Mouse (Mus musculus): ENCODE measurements around the gene Pik3ip1. TPM values are rescaled to one million over a fixed set of nuclear protein-coding genes. Genes with fewer than 3 reads are reported as not detected.

The Pik3ip1 gene
- total RNA-seq, 2 experiments from 2014 or later: 49.4 to 66.2 TPM

DNA sequence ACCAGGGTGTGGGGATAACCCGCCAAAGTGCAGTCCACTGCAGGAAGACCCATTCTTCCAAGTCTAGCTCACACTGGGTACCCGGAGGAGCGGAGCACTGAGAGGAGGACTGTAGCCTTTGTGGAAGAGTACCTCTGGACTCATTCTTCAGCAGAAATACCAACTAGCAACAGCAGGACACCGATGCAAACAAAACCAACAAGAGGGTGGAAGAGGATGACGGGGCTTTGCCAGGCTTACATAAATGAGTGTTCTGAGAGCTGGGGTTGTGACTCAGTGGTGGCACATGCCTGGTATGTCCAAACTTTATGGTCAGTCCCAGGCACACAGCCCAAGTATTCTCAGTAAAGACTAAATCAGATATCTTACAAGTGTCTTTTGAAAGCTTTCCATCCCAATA is 29.1 kb upstream of the Pik3ip1 start:
- DNase-seq: no peak
- intact Hi-C loops (cut with DNase I): no loop called here

DNA sequence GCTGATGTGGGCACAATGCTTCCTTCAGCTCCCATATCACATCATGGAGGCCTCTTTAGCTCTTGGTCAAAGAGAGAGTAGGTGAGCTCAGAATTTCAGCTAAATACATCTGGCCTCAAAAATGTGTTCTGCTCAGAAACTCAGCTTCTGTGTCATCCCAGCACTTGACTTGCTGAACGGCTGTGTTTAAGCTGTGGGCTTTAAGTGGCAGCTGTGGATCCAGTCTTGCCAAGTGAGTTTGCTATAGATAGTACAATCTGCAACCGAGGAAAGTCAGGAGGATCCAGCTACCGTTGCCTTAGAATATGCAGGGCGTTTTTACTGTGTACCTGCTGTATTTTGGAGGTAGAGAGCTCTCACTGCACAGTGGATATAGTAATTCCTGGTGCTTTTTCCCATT is 27.8 kb upstream of the Pik3ip1 start:
- intact Hi-C loops (cut with DNase I): no loop called here
- no peak for DNase-seq

DNA sequence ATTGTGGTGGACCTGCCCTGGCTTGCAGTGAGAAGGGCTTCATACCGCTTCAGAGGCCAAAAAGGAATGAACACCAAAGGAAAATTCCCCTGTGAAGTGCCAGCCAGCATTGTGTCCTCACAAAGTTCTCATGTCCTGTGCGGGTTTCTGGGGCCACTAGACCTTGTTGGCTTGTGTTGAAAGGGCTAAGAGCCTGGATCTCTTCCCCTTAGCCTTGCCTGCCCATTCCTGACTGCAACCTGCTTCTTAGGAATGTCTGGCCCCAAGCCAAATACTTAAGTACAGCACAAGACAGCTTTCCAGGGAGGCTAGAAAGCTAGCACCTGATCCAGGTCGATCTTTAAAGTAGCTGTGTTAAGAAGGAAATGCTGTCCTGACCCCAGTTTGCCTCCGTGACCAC is 27.4 kb upstream of the Pik3ip1 start:
- no peak for DNase-seq

DNA sequence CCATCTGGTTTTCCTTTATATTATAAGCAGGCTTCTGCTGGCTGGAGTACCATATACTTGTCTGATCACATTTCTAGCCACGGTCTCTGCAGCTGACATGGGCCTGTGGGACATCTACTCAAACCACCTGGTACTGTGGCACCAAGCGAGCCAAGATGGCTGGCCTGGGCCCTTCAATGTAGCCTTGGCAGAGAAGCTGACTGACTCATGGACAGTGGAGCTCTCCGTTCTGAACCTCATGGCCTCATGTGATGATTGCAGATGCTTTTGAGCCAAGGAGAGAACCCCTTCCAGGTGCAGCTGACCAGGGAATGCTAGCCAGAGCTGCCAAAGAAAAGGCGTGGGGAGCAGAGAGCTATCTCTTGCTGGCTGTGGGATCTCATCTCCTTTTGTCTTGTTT is 24.4 kb upstream of the Pik3ip1 start:
- no peak for DNase-seq

More for the DNA sequence above, 27.4 kb upstream of the Pik3ip1 start:
- intact Hi-C loops (cut with DNase I): no loop called here

DNA sequence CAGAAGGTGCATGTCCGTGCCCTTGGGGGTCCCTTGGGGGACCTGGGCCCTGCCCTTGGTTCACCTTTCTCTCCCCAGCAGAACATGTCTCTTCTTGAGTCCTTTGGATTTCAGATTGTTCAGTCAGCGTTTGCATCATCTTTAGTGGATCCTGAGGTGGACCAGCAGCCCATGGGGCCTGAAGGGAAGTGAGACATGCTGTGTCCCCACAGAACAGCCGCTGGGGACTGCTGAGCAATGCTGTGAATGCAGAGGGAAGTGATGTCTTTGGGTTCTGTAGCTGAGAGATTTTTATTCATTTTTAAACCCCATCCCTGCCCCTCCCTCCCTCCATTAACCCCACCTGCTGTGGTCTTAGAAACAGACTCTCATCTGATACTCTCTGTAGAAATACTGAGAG is 22.3 kb upstream of the Pik3ip1 start:
- intact Hi-C loops (cut with DNase I): no loop called here

More for the DNA sequence above, 24.4 kb upstream of the Pik3ip1 start:
- intact Hi-C loops (cut with DNase I): no loop called here

DNA sequence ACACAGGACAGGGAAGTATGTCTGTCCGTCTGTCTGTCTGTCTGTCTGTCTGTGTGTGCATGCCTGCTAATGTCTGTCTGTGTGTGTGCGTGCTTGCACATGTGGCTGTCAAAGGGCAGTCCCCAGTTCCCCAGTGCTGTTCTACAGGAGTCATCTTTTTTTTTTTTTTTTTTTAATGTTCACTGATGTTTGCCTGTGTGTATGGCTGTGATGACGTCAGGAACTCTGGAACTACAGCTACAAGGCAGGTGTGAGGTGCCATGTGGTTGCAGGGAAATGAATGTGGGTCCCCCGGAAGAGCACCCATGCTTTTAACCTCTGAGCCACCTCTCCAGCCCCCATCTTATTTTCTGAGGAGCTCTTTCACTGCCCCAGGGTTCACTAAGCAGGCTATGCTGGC is 20.3 kb upstream of the Pik3ip1 start:
- intact Hi-C loops (cut with DNase I): no loop called here

More for the DNA sequence above, 22.3 kb upstream of the Pik3ip1 start:
- no peak for DNase-seq

DNA sequence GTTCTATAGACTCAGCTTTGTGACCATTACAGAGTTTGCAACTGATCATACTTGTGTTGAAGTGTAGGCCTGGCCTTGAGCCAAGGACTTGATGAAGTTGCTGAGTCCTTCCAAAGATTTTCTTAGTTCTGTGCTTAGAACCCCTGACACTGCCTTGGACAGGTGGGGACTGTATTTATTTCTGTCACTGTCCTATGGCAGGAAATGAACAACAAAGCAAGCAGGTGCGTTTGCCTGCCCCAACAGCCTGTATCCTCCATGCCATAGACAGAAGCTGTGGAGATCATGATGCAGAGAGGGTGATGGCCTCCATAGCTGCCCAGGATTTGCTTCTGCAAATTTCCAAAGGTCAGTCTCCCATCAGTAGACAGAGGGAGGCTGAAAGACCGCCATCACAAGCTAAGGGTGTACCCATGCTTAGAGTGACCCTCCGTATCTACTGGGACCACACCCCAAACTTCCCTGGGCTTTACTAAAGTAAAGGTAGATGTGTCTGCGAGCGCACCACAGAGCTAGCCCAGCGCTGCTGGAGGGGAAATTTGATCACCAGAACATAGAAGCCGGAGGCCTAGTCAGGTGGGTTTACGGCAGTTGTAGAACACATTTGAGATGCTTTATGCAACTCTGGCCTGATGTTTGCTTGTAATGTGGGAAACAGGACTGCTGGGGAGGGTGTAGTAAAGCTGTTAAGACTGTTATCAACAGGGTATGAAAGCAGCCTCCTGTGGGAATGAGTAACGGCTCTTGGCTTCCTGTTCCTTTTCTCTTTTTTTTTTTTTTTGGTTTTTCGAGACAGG is 19.2 kb upstream of the Pik3ip1 start:
- intact Hi-C loops (cut with DNase I): no loop called here
- DNase-seq: no peak

More for the DNA sequence above, 20.3 kb upstream of the Pik3ip1 start:
- DNase-seq: no peak

DNA sequence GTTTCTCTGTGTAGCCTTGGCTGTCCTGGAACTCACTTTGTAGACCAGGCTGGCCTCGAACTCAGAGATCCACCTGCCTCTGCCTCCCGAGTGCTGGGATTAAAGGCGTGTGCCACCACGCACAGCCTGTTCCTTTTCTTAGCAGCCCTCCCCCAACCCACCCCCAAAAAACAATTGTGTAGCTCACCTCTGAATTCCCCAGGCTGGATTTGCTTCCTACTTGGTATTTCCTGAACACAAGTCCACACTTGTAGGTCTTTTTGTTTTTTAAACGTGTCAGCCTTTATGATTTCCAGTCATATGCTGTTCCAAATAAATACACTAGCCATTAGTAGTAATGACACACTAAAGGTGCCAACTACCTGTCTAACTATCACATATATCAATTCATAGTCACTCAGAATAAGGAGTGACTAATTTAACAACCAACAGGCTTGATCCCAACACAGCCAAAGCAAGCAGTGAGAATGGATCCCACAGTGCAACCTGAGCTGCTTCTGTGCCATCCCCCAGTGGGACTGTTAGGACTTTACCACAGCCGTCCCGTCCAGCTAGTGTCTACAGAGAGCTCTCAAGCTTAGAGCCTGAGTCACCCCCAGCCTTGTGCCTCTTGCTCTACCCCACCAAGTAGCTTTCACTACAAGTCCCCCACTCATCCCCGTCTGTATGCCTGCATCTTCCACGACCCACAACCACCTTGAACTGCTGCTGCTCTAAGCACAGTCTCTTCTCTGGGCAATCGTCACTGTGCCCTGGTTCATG is 18.4 kb upstream of the Pik3ip1 start:
- intact Hi-C loops (cut with DNase I): no loop called here
- DNase-seq: no peak

DNA sequence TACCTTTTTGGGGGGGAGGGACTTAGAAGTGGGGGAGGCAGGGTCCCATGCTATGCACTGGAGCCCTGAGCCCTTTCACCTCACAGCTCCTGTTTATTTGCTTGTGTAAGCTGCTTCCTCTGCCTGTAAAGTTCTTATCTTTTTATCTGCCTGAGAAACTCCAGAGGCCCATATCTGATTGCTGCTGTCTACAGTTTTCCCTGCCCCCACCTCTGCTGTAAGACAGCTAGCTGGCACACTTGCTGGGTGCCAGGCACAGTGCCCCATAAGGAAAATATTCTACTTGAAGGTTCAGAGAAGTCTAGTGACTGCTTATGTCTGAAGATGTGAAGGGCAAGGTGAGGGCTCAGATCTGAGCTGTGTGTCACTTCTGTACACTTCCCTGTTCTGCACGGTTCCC is 16.9 kb upstream of the Pik3ip1 start:
- DNase-seq: no peak

DNA sequence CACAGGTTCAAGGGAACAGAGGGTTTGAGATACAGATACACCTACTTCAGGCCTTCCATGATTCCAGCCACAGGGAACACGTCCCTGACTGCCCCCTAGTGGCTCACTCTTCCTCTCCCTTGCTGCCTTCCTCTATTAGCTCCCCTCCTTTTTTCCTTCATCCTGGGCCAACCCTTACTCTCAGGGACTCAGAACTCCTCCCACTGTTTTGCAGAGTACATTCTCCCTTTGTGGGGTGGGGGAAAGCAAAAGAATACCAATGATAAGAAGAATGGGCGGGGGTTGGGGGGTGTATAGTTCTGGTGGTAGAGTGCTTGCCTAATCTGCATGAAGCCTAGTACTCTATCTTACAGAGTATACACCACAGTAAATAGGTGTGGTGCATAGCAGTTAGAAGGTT is 16.1 kb upstream of the Pik3ip1 start:
- intact Hi-C loops (cut with DNase I): no loop called here
- peak; percentile 51 to 61 for DNase-seq

More for the DNA sequence above, 16.9 kb upstream of the Pik3ip1 start:
- intact Hi-C loops (cut with DNase I): no loop called here

DNA sequence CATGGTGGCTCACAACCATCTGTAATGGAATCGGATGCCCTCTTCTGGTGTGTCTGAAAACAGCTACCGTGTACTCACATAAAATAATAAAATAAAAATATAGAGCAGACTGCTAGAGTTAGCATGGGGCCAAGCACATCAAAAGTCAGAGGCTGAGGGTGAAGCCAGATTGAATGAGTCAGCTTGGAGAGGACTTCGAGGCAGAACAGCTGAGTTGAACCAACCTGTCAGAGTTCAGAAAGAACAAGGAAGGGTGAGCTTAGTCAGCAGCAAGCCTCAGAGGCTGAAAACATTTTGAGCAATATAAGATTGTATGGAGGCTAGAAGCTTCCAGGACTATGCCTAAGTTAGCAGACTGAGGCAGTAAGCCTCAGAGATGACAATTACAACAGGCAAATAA is 11.9 kb upstream of the Pik3ip1 start:
- intact Hi-C loops (cut with DNase I): no loop called here
- no peak for DNase-seq

DNA sequence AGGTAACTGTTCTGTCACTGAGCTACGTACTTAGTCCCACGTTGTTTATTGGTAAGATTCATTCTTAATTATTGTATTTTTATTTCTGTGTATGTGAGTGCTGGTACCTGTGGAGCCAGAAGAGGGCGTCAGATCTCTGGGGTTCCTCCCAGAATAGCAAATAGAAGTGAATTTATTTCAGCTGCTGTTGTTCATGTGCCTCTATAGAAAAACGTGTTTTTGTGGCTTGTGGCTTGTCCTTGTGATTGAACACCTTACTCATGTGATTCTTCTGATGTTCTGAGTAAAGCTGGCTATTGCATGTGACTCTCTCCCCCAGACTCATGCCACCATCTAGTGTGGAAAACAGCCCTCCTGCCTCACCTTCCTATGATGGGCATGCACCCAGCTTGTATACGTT is 1.9 kb upstream of the Pik3ip1 start:
- intact Hi-C loops (cut with DNase I): loop anchor here (2.0 kb wide), 1 partner anchor 37 kb away; no protein-coding TSS in a partner anchor
- DNase-seq: no peak

DNA sequence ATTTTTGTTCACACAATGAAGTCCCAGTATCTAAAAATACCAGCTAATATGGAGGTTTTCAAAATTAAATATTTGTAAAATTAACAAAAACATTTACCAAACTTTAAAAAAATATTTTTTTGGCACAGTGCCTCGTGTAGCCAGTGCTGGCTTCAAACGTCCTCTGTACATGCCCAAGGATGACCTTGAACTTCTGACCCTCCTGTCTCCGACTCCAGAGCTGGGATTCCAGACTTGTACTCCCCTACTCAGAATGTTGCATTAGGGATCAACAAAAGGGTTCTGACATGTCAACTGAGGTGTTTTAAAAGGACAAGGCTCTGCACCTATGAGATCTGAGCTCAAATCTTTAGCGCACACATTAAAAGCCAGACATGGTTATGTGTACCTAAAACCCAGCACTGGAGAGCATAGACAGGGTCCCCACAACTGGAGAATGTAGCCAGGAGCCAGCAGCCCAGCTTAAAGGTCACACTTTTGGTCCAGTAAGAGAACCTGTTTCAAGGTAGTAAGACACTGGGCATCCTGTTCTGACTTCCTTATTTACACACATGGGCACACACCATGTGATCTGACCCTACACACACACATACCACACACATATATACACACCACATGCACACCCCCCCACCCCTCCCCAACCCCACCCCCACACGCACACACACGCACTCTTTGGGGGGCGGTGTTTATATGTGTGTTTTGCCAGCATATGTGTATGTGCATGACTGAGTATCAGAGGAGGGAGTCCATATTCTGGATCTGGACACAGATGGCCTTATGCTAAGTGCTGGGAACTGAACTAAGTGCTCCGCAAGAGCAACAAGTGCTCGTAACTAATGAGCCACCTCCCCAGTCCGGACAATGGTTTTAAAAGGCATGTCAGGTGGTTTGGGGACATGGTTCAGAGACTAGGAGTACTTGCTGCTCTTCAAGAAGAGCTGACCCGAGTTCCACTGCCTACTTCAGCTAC is 1.1 kb upstream of the Pik3ip1 start:
- DNase-seq: no peak
- intact Hi-C loops (cut with DNase I): loop anchor here (2.0 kb wide), 1 partner anchor 38 kb away; no protein-coding TSS in a partner anchor

DNA sequence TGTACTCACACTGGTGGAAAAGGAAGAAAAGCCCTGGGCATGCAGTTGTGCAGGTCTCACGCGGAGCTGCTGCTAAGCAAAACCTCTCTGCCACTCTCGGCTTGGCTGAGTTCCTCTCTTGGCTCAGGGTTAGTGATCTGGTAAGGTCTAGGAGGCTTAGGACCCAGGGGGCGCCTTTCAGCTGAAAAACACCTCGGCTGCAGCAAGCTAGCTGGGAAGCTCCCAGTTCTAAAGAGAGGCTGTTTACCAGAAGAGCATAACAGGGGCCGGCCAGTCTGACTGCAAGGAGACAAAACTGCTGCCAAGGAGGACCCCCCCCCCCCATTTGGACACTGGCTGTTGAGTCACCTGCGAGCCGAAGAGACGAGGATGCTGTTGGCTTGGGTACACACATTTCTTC is 365 bp downstream of the Pik3ip1 start:
- intact Hi-C loops (cut with DNase I): loop anchor here (2.0 kb wide), 1 partner anchor 16 kb away; no protein-coding TSS in a partner anchor
- peak; percentile 89 to 90 for DNase-seq

DNA sequence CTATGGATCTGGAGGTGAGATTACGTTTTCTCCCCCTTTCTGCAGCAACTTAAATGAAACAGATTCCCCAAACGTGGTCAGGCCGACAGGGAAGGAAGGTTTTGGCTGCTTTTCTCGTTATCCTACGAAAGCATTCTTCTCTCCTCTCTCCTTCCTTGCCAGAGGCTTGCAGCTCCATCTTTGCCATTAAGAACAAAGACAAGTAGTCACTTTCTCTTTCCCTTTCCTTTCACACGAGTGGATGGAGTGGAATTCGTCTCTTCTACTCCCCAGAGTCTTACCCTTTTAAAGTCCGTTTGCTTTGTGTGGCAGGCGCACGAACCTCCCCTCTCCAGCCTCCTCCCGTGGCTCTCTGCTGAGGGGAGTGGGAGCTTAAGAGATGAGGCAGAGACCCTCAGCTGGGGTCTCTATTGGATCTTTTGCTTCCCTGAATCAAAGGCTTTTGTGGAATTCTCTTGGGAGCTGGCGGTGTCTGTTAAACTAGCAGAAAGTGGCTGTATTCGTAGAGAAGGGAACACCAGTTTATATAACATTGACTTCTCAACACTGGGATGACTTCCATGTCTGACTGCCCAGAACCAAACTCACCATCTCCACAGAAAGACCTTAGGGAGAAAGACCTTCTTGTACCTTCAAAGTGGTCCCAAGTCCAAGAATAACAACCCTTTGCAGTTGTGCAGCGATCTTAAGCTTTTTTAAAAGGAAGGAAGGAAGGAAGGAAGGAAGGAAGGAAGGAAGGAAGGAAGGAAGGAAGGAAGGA is 970 bp downstream of the Pik3ip1 start:
- peak; percentile 31 to 51 for DNase-seq
- intact Hi-C loops (cut with DNase I): loop anchor here (2.0 kb wide), 1 partner anchor 16 kb away; no protein-coding TSS in a partner anchor

DNA sequence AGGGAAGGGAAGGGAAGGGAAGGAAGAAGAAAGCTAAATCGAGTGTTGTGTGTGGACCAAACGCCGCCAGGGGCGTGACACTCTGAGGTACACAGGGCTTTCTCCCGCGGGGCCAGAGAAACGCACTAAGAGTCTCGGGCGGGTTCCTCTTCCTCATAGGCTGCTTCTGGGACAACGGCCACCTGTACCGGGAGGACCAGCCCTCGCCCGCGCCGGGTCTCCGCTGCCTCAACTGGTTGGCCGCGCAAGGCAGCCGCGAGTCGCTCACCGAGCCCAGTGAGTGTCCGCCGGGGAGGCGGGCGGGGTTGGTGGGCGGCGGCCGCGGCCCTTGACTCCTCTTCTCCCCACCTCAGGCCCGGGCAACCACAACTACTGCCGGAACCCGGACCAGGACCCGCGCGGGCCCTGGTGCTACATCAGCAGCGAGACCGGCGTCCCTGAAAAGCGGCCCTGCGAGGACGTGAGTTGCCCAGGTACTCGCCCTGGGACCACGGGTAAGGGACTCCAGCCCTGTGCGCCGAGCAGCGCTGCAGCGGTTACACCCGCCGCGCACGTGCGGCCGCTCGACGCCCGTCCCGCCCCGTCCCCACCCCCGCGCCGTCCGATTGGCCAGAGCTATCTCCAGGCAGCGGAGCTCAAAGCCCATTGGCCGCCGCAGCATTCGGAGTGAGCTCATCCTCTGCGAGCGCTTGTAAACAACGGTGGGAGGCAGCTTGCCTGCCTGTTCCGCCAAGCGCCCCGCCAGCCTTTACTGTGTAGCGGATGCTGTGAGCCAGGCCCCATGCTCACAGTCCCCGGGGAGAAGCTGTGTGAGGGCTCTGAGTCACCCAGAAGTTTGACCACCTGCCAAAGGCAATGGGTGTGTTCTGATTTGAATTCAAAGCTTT is 1.8 kb downstream of the Pik3ip1 start:
- peak; percentile 87 to 92 for DNase-seq
- intact Hi-C loops (cut with DNase I): loop anchor here (2.0 kb wide), 1 partner anchor 15 kb away; no protein-coding TSS in a partner anchor

DNA sequence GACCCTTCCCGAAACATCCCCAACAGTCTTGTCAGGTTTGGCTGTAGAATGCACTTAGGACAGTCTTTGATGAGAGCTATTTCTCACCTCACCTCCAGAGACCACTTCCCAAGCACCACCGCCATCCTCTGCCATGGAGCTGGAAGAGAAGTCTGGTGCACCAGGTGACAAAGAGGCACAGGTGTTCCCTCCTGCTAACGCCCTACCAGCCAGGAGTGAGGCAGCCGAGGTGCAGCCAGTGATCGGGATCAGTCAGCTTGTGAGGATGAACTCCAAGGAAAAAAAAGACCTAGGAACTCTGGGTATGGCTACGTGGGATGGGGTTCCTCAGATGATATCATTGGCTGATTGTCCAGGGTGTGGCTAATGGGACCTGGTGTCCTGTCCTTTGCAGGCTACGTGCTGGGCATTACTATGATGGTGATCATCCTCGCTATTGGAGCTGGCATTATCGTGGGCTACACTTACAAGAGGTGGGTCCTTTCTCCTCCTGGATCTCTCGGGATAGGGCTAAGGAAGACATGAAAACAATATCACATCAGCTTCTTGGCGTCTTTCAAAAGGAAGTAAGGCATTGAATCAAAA is 3.0 kb downstream of the Pik3ip1 start:
- intact Hi-C loops (cut with DNase I): no loop called here
- DNase-seq: no peak

DNA sequence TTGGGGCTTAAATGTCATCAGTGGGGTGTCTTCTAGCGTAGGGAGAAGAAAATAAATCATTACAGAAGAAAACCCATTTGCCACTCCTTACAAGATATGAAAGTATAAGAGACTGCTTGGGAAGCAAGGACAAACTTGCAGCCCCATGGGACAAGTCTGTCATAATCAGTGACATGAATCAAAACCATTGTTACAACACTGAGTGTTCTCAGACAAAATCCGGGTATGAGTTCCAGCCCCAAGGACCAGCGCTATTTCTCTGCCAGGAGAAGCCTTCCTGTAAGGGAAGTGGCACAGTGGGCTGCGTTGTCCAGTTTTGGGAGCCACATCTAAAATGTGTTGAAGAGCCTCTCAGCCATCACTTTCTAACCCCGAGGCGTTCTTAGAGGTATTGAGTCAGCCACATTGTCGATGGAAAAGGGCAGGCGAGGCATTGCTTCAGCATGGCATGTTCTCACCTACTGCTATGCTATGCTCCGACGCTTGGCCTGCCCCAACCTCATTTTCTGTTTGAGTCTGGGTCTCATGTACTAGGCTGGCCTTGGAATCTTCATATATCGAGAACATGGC is 4.0 kb downstream of the Pik3ip1 start:
- intact Hi-C loops (cut with DNase I): no loop called here
- no peak for DNase-seq
